Mouse (Mus musculus) common myeloid progenitor, adult 5-6 weeks (primary cell): Measurements from ENCODE around the gene Dcun1d4. TPM values are rescaled to one million over a fixed set of nuclear protein-coding genes. Genes with fewer than 3 reads are reported as not detected.
"Not testable (repeated sequence)": the region's sequence is repeated elsewhere in the genome, so short reads cannot be mapped to it uniquely, and the experiment has no call there.

Experiments used
- ATAC-seq: replicated peaks from 2 replicates; pipeline ENCODE4 v1.8.0; 2016; ENCODE audit warnings: low read depth, mild to moderate bottlenecking, moderate TSS enrichment, inconsistent platforms; ENCODE audit not compliant: poor library complexity, severe bottlenecking
- total RNA-seq: library from RNA; stranded (forward); fragments of 200-1000, 187-1606 nt; gene quantifications from 2 replicates; pipeline ENCODE4 v1.2.3, GENCODE M21; 2017

Dcun1d4 gene
- total RNA-seq, 1 experiment from 2014 or later = 5.4 TPM

GRCm38 (mm10) chr5:73576708-73577107 lies 95.9 kb downstream of the Dcun1d4 start:
- no peak for ATAC-seq

GRCm38 (mm10) chr5:73578131-73578530 lies 97.3 kb downstream of the Dcun1d4 start:
- no peak for ATAC-seq

- ATAC-seq = not testable (repeated sequence)
These were observed 103.2 kb downstream of the Dcun1d4 start for GRCm38 (mm10) chr5:73584011-73584410.

- no peak for ATAC-seq
These were observed 104.7 kb downstream of the Dcun1d4 start for GRCm38 (mm10) chr5:73585212-73586115.

- ATAC-seq = no peak
These were observed 105.8 kb downstream of the Dcun1d4 start for GRCm38 (mm10) chr5:73586597-73586996.

GRCm38 (mm10) chr5:73587119-73587518 lies 106.3 kb downstream of the Dcun1d4 start:
- ATAC-seq = no peak

- ATAC-seq = no peak
These were observed 118.3 kb downstream of the Dcun1d4 start for GRCm38 (mm10) chr5:73598943-73599695.

GRCm38 (mm10) chr5:73599991-73600390 lies 119.2 kb downstream of the Dcun1d4 start:
- no peak for ATAC-seq

- no peak for ATAC-seq
These were observed 120.6 kb downstream of the Dcun1d4 start for GRCm38 (mm10) chr5:73601361-73601763.

- no peak for ATAC-seq
These were observed 122.1 kb downstream of the Dcun1d4 start for GRCm38 (mm10) chr5:73602865-73603264.

- no peak for ATAC-seq
These were observed 123.7 kb downstream of the Dcun1d4 start for GRCm38 (mm10) chr5:73604542-73604941.

- ATAC-seq = no peak
These were observed 124.2 kb downstream of the Dcun1d4 start for GRCm38 (mm10) chr5:73604964-73605363.

Other genes with a start within 250 kb of the Dcun1d4 start
- gene Fryl, start 224.4 kb upstream of the Dcun1d4 start, total RNA-seq = 85.1 and 92.0 TPM in 2 replicates
- gene Ociad1, start 188.2 kb upstream of the Dcun1d4 start, total RNA-seq = 209 and 247 TPM in 2 replicates
- 8.9 and 23.2 TPM in 2 replicates for gene Ociad2, start 140.0 kb upstream of the Dcun1d4 start, total RNA-seq
- not detected in 2 replicates for gene Cwh43, start 74.9 kb upstream of the Dcun1d4 start, total RNA-seq
- 0.92 and 13.7 TPM in 2 replicates for gene Lrrc66, start 151.5 kb downstream of the Dcun1d4 start, total RNA-seq
- 2.9 and 5.0 TPM in 2 replicates for gene Sgcb, start 166.8 kb downstream of the Dcun1d4 start, total RNA-seq
- not detected in 2 replicates for gene Spata18, start 170.4 kb downstream of the Dcun1d4 start, total RNA-seq